In genomic region chr15:12321091-12321787, GRCm38 (mm10) we compare ENCODE assay signal across 8 mouse cellular contexts. TPM values are rescaled to one million over a fixed set of nuclear protein-coding genes. Genes with fewer than 3 reads are reported as not detected.
DNase-seq lines count a peak whose midpoint lies in the region; ATAC-seq and TF ChIP-seq lines count a peak whose summit lies in the region.

TSS of gene Golph3 (plus strand) at chr15:12321450.

- ATAC-seq in hindbrain, postnatal 0 days, result peak; percentile 98
- peak; percentile 90 for ATAC-seq in megakaryocyte, adult 5-6 weeks (ENCODE audit: poor library complexity, severe bottlenecking)

- peak within 1 kb of the TSS; percentile 100 for H3K4me3 ChIP-seq in gastrocnemius, adult 2 months
- peak within 1 kb of the TSS; percentile 95 for H3K4me3 ChIP-seq in hindbrain, postnatal 0 days (ENCODE audit: low read length)
- peak within 1 kb of the TSS; percentile 100 for H3K4me3 ChIP-seq in left cerebral cortex, adult 2 months

- H3K36me3 ChIP-seq in hindbrain, postnatal 0 days (ENCODE audit: insufficient read depth, low read length), result no peaks in the 10 kb centered on the region

- peak within 1 kb of the TSS; percentile 99 for H3K27ac ChIP-seq in gastrocnemius, adult 2 months
- peak within 1 kb of the TSS; percentile 96 for H3K27ac ChIP-seq in hindbrain, postnatal 0 days
- peak within 1 kb of the TSS; percentile 99 for H3K27ac ChIP-seq in left cerebral cortex, adult 2 months

- peak; percentile 62 for DNase-seq in WW6 (ENCODE audit: low read depth, low spot score)
- peak; percentile 91 to 95 for DNase-seq in cerebellum, postnatal 4 days (ENCODE audit: low spot score in 2 of 2)
- peak; percentile 98 for DNase-seq in gastrocnemius, adult 2 months
- peak; percentile 98 for DNase-seq in hindbrain, postnatal 0 days (ENCODE audit: low spot score)
- DNase-seq in left cerebral cortex, adult 2 months (ENCODE audit: extremely low spot score in 1 of 2, low spot score in 2 of 2), result peak; percentile 96
- DNase-seq in right cerebral cortex, adult 2 months (ENCODE audit: low spot score in 2 of 2), result peak; percentile 91 to 95
- DNase-seq in urinary bladder, postnatal 14 days (ENCODE audit: low spot score), result peak; percentile 96

- under 1% methylated on average over 70 of the region's 74 CpGs for WGBS in hindbrain, postnatal 0 days

- no peaks in the 10 kb centered on the region for H3K9me3 ChIP-seq in hindbrain, postnatal 0 days (ENCODE audit: low read length)

- peaks cover 14% of the 10 kb centered on the region for H3K4me1 ChIP-seq in hindbrain, postnatal 0 days (ENCODE audit: insufficient read depth, low read length)

- intact Hi-C loops in gastrocnemius, adult 2 months (cut with DNase I), result loop anchor here (5.0 kb wide), 1 partner anchor 114 kb away; the partner anchor contains the start of gene Mtmr12
- intact Hi-C loops in left cerebral cortex, adult 2 months (cut with DNase I), result loop anchor here (5.0 to 10.0 kb wide), 4 partner anchors 114 to 916 kb away; partner anchors contain the start of genes Mtmr12 and Pdzd2

- peak within 1 kb of the TSS; percentile 95 for H3K9ac ChIP-seq in hindbrain, postnatal 0 days (replicated peaks; ENCODE audit: low read length)

- peak within 1 kb of the TSS; percentile 82 for H3K4me2 ChIP-seq in hindbrain, postnatal 0 days (ENCODE audit: low read depth, low read length)

- TF ChIP-seq CTCF in gastrocnemius, adult 2 months (IDR thresholded peaks at IDR 0.05), result no peak
- no peak for TF ChIP-seq CTCF in hindbrain, postnatal 0 days (IDR thresholded peaks at IDR 0.05; ENCODE audit: low read depth)
- TF ChIP-seq CTCF in left cerebral cortex, adult 2 months (IDR thresholded peaks at IDR 0.05), result no peak

- no peaks in the 10 kb centered on the region for H3K27me3 ChIP-seq in hindbrain, postnatal 0 days (ENCODE audit: insufficient read depth, low read length)

RNA-seq across cellular contexts. Expression of gene Golph3, which starts in this region (rescaled TPM):
- total RNA-seq in gastrocnemius, adult 2 months (2021), result 10 to 100 TPM; 77.0 to 80.0 TPM
- 132 and 134 TPM in 2 replicates for total RNA-seq in hindbrain, postnatal 0 days (2014; rRNA removed)
- 59.5 and 63.6 TPM in 2 replicates for polyA plus RNA-seq in hindbrain, postnatal 0 days (2015; fragmentation: Nextera tagmentation; extraction: Ambion mirVana)
- total RNA-seq in left cerebral cortex, adult 2 months (2021), result 100 to 1,000 TPM; 103 to 108 TPM
- 114 and 122 TPM in 2 replicates for total RNA-seq in megakaryocyte, adult 5-6 weeks (2015)
- 91.6 and 103 TPM in 2 replicates for total RNA-seq in megakaryocyte, adult 5-6 weeks (2017)

Comparison
In these comparisons a context has a peak if more than half of its experiments do, and no peak if none do; other contexts are left out.
1. Peak in every context shown above with its lines: DNase-seq, ATAC-seq, H3K4me3 ChIP-seq and H3K27ac ChIP-seq.